18 mouse cellular contexts compared by ENCODE assay signal in the genomic region with DNA sequence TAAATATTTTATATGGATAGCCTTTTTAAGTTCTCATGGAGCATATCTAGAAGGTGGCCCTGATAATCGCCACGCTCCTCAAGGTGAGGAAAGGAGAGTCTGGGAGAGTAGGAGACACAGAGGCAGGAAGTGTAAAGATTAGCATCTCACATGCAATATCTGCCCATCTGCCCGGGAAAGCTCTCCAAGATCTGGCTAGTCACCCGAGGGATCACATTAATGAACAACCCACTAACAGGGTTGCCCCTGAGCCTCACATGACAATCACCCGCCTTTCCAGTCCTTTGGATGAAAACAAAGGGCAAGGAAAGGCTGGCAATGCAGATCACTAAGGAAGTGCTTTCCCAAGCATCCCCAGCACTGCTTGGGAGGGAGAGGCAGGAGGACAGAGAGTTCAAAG. TPM values are rescaled to one million over a fixed set of nuclear protein-coding genes. Genes with fewer than 3 reads are reported as not detected.
DNase-seq lines count a peak whose midpoint lies in the region; ATAC-seq and TF ChIP-seq lines count a peak whose summit lies in the region.
"Had no signal": no experiment of that assay in that cellular context is flagged by ENCODE, and none has a peak within 500 bp of the region (broad histone marks: within the 10 kb centered on the region; RNA-seq: fewer than 3 reads in every experiment).

No protein-coding gene starts in this region.

- no peaks in the 10 kb centered on the region for H3K9me3 ChIP-seq in kidney, embryonic 15.5 days (replicated peaks)
- no peaks in the 10 kb centered on the region for H3K9me3 ChIP-seq in liver, postnatal 0 days (ENCODE audit: low read length)
- H3K9me3 ChIP-seq: hindbrain, embryonic 12.5 days had no signal

- no peak for TF ChIP-seq POLR2A in liver, adult 2 months (IDR thresholded peaks at IDR 0.05; ENCODE audit: extremely low read depth, insufficient read depth, low read length)

- 0 out of 2 replicates have a peak, but pooled peaks cover 5% of the 10 kb centered on the region for H3K27me3 ChIP-seq in kidney, embryonic 15.5 days
- no peaks in the 10 kb centered on the region for H3K27me3 ChIP-seq in liver, adult 2 months (ENCODE audit: control insufficient read depth, insufficient read depth, low read length)
- H3K27me3 ChIP-seq in liver, postnatal 0 days (ENCODE audit: insufficient read depth, low read length) = no peaks in the 10 kb centered on the region
- H3K27me3 ChIP-seq: hindbrain, embryonic 12.5 days had no signal

- no peak overlapping the region for H3K9ac ChIP-seq in kidney, embryonic 15.5 days
- H3K9ac ChIP-seq in liver, adult 2 months (ENCODE audit: low read depth, low read length) = no peak overlapping the region
- H3K9ac ChIP-seq in liver, postnatal 0 days (replicated peaks) = no peak overlapping the region
- H3K9ac ChIP-seq: forebrain, postnatal 0 days; hindbrain, embryonic 12.5 days had no signal

- H3K36me3 ChIP-seq in kidney, embryonic 15.5 days = no peaks in the 10 kb centered on the region
- no peaks in the 10 kb centered on the region for H3K36me3 ChIP-seq in liver, adult 2 months (ENCODE audit: control insufficient read depth, insufficient read depth, low read length)
- no peaks in the 10 kb centered on the region for H3K36me3 ChIP-seq in liver, postnatal 0 days (replicated peaks; ENCODE audit: insufficient read depth, low read length)
- H3K36me3 ChIP-seq: hindbrain, embryonic 12.5 days had no signal

- no peak for ATAC-seq in kidney, embryonic 15.5 days (replicated peaks; ENCODE audit: low FRiP score)
- no peak for ATAC-seq in liver, postnatal 0 days
- no peak for ATAC-seq in activated CD4-positive, CD25-positive, alpha-beta regulatory T cell, adult 4 months
- ATAC-seq: forebrain, embryonic 14.5 days; forebrain, postnatal 0 days had no signal

- H3K79me2 ChIP-seq in liver, adult 2 months (ENCODE audit: control insufficient read depth, insufficient read depth, low read length) = no peaks in the 10 kb centered on the region; the same call in 1 of the 2 replicates

- H3K4me1 ChIP-seq in kidney, embryonic 15.5 days = peaks cover 31% of the 10 kb centered on the region
- peaks cover 15% of the 10 kb centered on the region for H3K4me1 ChIP-seq in liver, adult 2 months (ENCODE audit: control insufficient read depth, insufficient read depth, low read length)
- H3K4me1 ChIP-seq in liver, postnatal 0 days (ENCODE audit: insufficient read depth) = peaks cover 23% of the 10 kb centered on the region

- WGBS in kidney, embryonic 15.5 days = 64% methylated on average over 5 of the region's 5 CpGs
- WGBS in liver, adult 2 months = 48% methylated on average over 5 of the region's 5 CpGs
- 61% methylated on average over 5 of the region's 5 CpGs for WGBS in liver, postnatal 0 days (ENCODE audit: insufficient replicate concordance)

- no peak overlapping the region for H3K4me3 ChIP-seq in kidney, embryonic 15.5 days (replicated peaks)
- no peak overlapping the region for H3K4me3 ChIP-seq in liver, adult 2 months (ENCODE audit: insufficient read depth, low read depth, low read length)
- H3K4me3 ChIP-seq in liver, postnatal 0 days (ENCODE audit: low read depth, low read length) = no peak overlapping the region
- H3K4me3 ChIP-seq: gastrocnemius, adult 2 months; hindbrain, embryonic 12.5 days had no signal

- no peak for TF ChIP-seq EP300 in liver, postnatal 0 days (IDR thresholded peaks at IDR 0.05; ENCODE audit: low read depth)

- H3K4me2 ChIP-seq in kidney, embryonic 15.5 days = no peak overlapping the region
- H3K4me2 ChIP-seq in liver, postnatal 0 days (ENCODE audit: low read depth, low read length) = no peak overlapping the region
- H3K4me2 ChIP-seq: heart, embryonic 11.5 days; hindbrain, embryonic 12.5 days had no signal

- peak; percentile 87 for DNase-seq in kidney, adult 11 months
- DNase-seq in liver, adult 2 months (ENCODE audit: extremely low read depth, low read depth, low spot score) = peak; percentile 84
- no peak for DNase-seq in liver, postnatal 0 days
- peak; percentile 80 to 90 for DNase-seq in kidney, postnatal 25 days
- DNase-seq in yolk sac, embryonic 10.5 days (ENCODE audit: low spot score) = peak; percentile 81
- DNase-seq in neural tube, embryonic 10.5 days (ENCODE audit: extremely low spot score, low spot score) = no peak
- DNase-seq: cerebellum, adult 18-20 months; cerebellum, adult 9-10 months; cerebellum, postnatal 14 days; forebrain, postnatal 0 days; gastrocnemius, adult 2 months; gastrocnemius, postnatal 14 days; heart, adult 11 months had no signal

- no peak for TF ChIP-seq CTCF in liver, adult 2 months (IDR thresholded peaks at IDR 0.05; ENCODE audit: low read depth, low read length)
- TF ChIP-seq CTCF in liver, postnatal 0 days (IDR thresholded peaks at IDR 0.05; ENCODE audit: low read depth) = no peak

- no peak overlapping the region for H3K27ac ChIP-seq in kidney, embryonic 15.5 days
- peak overlapping the region; percentile 37 for H3K27ac ChIP-seq in liver, adult 2 months (replicated peaks; ENCODE audit: insufficient read depth, low read depth, low read length)
- no peak overlapping the region for H3K27ac ChIP-seq in liver, postnatal 0 days (ENCODE audit: low read depth)
- H3K27ac ChIP-seq: gastrocnemius, adult 2 months; hindbrain, embryonic 12.5 days had no signal

RNA-seq across cellular contexts. Expression of a gene that starts 1.9 kb away (rescaled TPM):
- polyA plus RNA-seq in kidney, embryonic 15.5 days (2015; fragmentation: Nextera tagmentation; extraction: Ambion mirVana) = 49.9 and 50.6 TPM in 2 replicates
- 683 and 898 TPM in 2 replicates for total RNA-seq in liver, adult 2 months (2014; rRNA removed)
- 622 and 696 TPM in 2 replicates for polyA plus RNA-seq in liver, adult 2 months (2012; rRNA removed)
- 291 and 304 TPM in 2 replicates for polyA plus RNA-seq in liver, postnatal 0 days (2015; fragmentation: Nextera tagmentation; extraction: Ambion mirVana)
- polyA plus RNA-seq in activated CD4-positive, CD25-positive, alpha-beta regulatory T cell, adult 4 months (2017; shearing (Covaris generic)) = 100 to 1,000 TPM in 1 of 2 experiments, 10 to 100 TPM in 1; 88.6 to 112 TPM

RNA-seq across cellular contexts. Expression of a gene that starts 2.0 kb away (rescaled TPM):
- polyA plus RNA-seq in kidney, embryonic 15.5 days (2015; fragmentation: Nextera tagmentation; extraction: Ambion mirVana) = 39.0 and 40.6 TPM in 2 replicates
- total RNA-seq in liver, adult 2 months (2014; rRNA removed) = 27.8 and 33.6 TPM in 2 replicates
- polyA plus RNA-seq in liver, adult 2 months (2012; rRNA removed) = 11.8 and 14.7 TPM in 2 replicates
- polyA plus RNA-seq in liver, postnatal 0 days (2015; fragmentation: Nextera tagmentation; extraction: Ambion mirVana) = 19.3 and 20.8 TPM in 2 replicates
- polyA plus RNA-seq in activated CD4-positive, CD25-positive, alpha-beta regulatory T cell, adult 4 months (2017; shearing (Covaris generic)) = 10 to 100 TPM; 43.7 to 70.6 TPM

RNA-seq across cellular contexts. Expression of a gene that starts 24.3 kb away (rescaled TPM):
- 53.7 and 55.2 TPM in 2 replicates for polyA plus RNA-seq in kidney, embryonic 15.5 days (2015; fragmentation: Nextera tagmentation; extraction: Ambion mirVana)
- total RNA-seq in liver, adult 2 months (2014; rRNA removed) = 13.6 and 21.1 TPM in 2 replicates
- polyA plus RNA-seq in liver, adult 2 months (2012; rRNA removed) = 17.6 and 18.6 TPM in 2 replicates
- 26.3 and 29.3 TPM in 2 replicates for polyA plus RNA-seq in liver, postnatal 0 days (2015; fragmentation: Nextera tagmentation; extraction: Ambion mirVana)
- polyA plus RNA-seq in activated CD4-positive, CD25-positive, alpha-beta regulatory T cell, adult 4 months (2017; shearing (Covaris generic)) = 10 to 100 TPM; 46.3 to 48.2 TPM

RNA-seq across cellular contexts. Expression of a gene that starts 46.0 kb away (rescaled TPM):
- 67.7 and 72.5 TPM in 2 replicates for polyA plus RNA-seq in kidney, embryonic 15.5 days (2015; fragmentation: Nextera tagmentation; extraction: Ambion mirVana)
- 15.6 and 20.1 TPM in 2 replicates for total RNA-seq in liver, adult 2 months (2014; rRNA removed)
- 9.3 and 10.8 TPM in 2 replicates for polyA plus RNA-seq in liver, adult 2 months (2012; rRNA removed)
- polyA plus RNA-seq in liver, postnatal 0 days (2015; fragmentation: Nextera tagmentation; extraction: Ambion mirVana) = 23.8 and 26.0 TPM in 2 replicates
- 1 to 10 TPM; 1.4 to 3.1 TPM for polyA plus RNA-seq in activated CD4-positive, CD25-positive, alpha-beta regulatory T cell, adult 4 months (2017; shearing (Covaris generic))

Comparison
In these comparisons a context has a peak if more than half of its experiments do, and no peak if none do; other contexts are left out.
1. DNase-seq: peak in kidney, adult 11 months (single experiment), liver, adult 2 months (single experiment), kidney, postnatal 25 days (2 of 2) and yolk sac, embryonic 10.5 days (single experiment); none in liver, postnatal 0 days (single experiment) and neural tube, embryonic 10.5 days (single experiment).